Mouse (Mus musculus): ENCODE data around the gene Gxylt2. TPM values are rescaled to one million over a fixed set of nuclear protein-coding genes. Genes with fewer than 3 reads are reported as not detected.

Gxylt2 gene
- polyA plus RNA-seq, 1 experiment from 2014 or later, result 0.88 TPM

- Histone ChIP-seq H3K4me2 (ENCODE audit: low read depth, low read length) (peak overlapping the region; percentile 55), H3K36me3 (ENCODE audit: control insufficient read depth, insufficient read depth, low read length) (peaks cover 12% of the 10 kb centered on the region; the same call in 1 of the 2 replicates), H3K9me3 (ENCODE audit: control insufficient read depth, low read length) (no peaks in the 10 kb centered on the region), H3K27ac (ENCODE audit: low read depth, low read length) (peak overlapping the region; percentile 86), H3K9ac (replicated peaks; ENCODE audit: low read depth, low read length) (peak overlapping the region; percentile 74), H3K4me1 (ENCODE audit: control insufficient read depth, insufficient read depth, low read length) (peaks cover 10% of the 10 kb centered on the region; the same call in 1 of the 2 replicates), H3K27me3 (ENCODE audit: control insufficient read depth, insufficient read depth, low read length) (no peaks in the 10 kb centered on the region), H3K4me3 (ENCODE audit: low read depth, low read length) (peak overlapping the region; percentile 79)
- 0% methylated on average over 40 of the region's 72 CpGs for WGBS
- peak; percentile 92 for ATAC-seq (ENCODE audit: low read depth)
These were observed 129.4 kb downstream of the Gxylt2 start for GRCm38 (mm10) chr6:100833811-100834481.

- Histone ChIP-seq H3K36me3 (ENCODE audit: control insufficient read depth, insufficient read depth, low read length) (peaks cover 12% of the 10 kb centered on the region; the same call in 1 of the 2 replicates), H3K4me2 (ENCODE audit: low read depth, low read length) (peak overlapping the region; percentile 55), H3K27ac (ENCODE audit: low read depth, low read length) (no peak overlapping the region; the same call in 1 of the 2 replicates), H3K4me1 (ENCODE audit: control insufficient read depth, insufficient read depth, low read length) (peaks cover 10% of the 10 kb centered on the region; the same call in 1 of the 2 replicates), H3K27me3 (ENCODE audit: control insufficient read depth, insufficient read depth, low read length) (no peaks in the 10 kb centered on the region), H3K4me3 (ENCODE audit: low read depth, low read length) (peak overlapping the region; percentile 79), H3K9ac (replicated peaks; ENCODE audit: low read depth, low read length) (peak overlapping the region; percentile 74; the same call in 1 of the 2 replicates), H3K9me3 (ENCODE audit: control insufficient read depth, low read length) (no peaks in the 10 kb centered on the region)
- ATAC-seq (ENCODE audit: low read depth), result no peak
- WGBS, result 44% methylated on average over 9 of the region's 9 CpGs
These were observed 130.1 kb downstream of the Gxylt2 start for GRCm38 (mm10) chr6:100834489-100835160.

- 98% methylated on average over 4 of the region's 4 CpGs for WGBS
- H3K9ac ChIP-seq (replicated peaks; ENCODE audit: low read depth, low read length), result no peak overlapping the region
- ATAC-seq (ENCODE audit: low read depth), result no peak
- H3K27ac ChIP-seq (ENCODE audit: low read depth, low read length), result no peak overlapping the region
- no peaks in the 10 kb centered on the region for H3K4me1 ChIP-seq (ENCODE audit: control insufficient read depth, insufficient read depth, low read length)
- no peak overlapping the region for H3K4me2 ChIP-seq (ENCODE audit: low read depth, low read length)
- H3K4me3 ChIP-seq (ENCODE audit: low read depth, low read length), result no peak overlapping the region
- peaks cover 16% of the 10 kb centered on the region; the same call in 1 of the 2 replicates for H3K36me3 ChIP-seq (ENCODE audit: control insufficient read depth, insufficient read depth, low read length)
- H3K9me3 ChIP-seq (ENCODE audit: control insufficient read depth, low read length), result no peaks in the 10 kb centered on the region
- H3K27me3 ChIP-seq (ENCODE audit: control insufficient read depth, insufficient read depth, low read length), result no peaks in the 10 kb centered on the region
These were observed 140.5 kb downstream of the Gxylt2 start for GRCm38 (mm10) chr6:100845058-100845457.

- Histone ChIP-seq H3K4me1 (ENCODE audit: control insufficient read depth, insufficient read depth, low read length) (no peaks in the 10 kb centered on the region), H3K9ac (replicated peaks; ENCODE audit: low read depth, low read length) (no peak overlapping the region), H3K36me3 (ENCODE audit: control insufficient read depth, insufficient read depth, low read length) (no peaks in the 10 kb centered on the region; the same call in 1 of the 2 replicates), H3K27ac (ENCODE audit: low read depth, low read length) (no peak overlapping the region), H3K4me2 (ENCODE audit: low read depth, low read length) (no peak overlapping the region), H3K9me3 (ENCODE audit: control insufficient read depth, low read length) (no peaks in the 10 kb centered on the region), H3K4me3 (ENCODE audit: low read depth, low read length) (no peak overlapping the region), H3K27me3 (ENCODE audit: control insufficient read depth, insufficient read depth, low read length) (no peaks in the 10 kb centered on the region)
- 90% methylated on average over 5 of the region's 5 CpGs for WGBS
- no peak for ATAC-seq (ENCODE audit: low read depth)
These were observed 142.7 kb downstream of the Gxylt2 start for GRCm38 (mm10) chr6:100847264-100847663.

GRCm38 (mm10) chr6:100848682-100849375 is 144.3 kb downstream of the Gxylt2 start:
- Histone ChIP-seq H3K9me3 (ENCODE audit: control insufficient read depth, low read length) (no peaks in the 10 kb centered on the region), H3K27me3 (ENCODE audit: control insufficient read depth, insufficient read depth, low read length) (no peaks in the 10 kb centered on the region), H3K4me3 (ENCODE audit: low read depth, low read length) (no peak overlapping the region), H3K9ac (replicated peaks; ENCODE audit: low read depth, low read length) (no peak overlapping the region), H3K4me2 (ENCODE audit: low read depth, low read length) (no peak overlapping the region), H3K27ac (ENCODE audit: low read depth, low read length) (no peak overlapping the region), H3K4me1 (ENCODE audit: control insufficient read depth, insufficient read depth, low read length) (no peaks in the 10 kb centered on the region), H3K36me3 (ENCODE audit: control insufficient read depth, insufficient read depth, low read length) (peaks cover 5% of the 10 kb centered on the region; the same call in 1 of the 2 replicates)
- WGBS, result 93% methylated on average over 9 of the region's 9 CpGs
- no peak for ATAC-seq (ENCODE audit: low read depth)

GRCm38 (mm10) chr6:100850671-100851081 is 146.1 kb downstream of the Gxylt2 start:
- Histone ChIP-seq H3K27me3 (ENCODE audit: control insufficient read depth, insufficient read depth, low read length) (no peaks in the 10 kb centered on the region), H3K4me3 (ENCODE audit: low read depth, low read length) (no peak overlapping the region), H3K27ac (ENCODE audit: low read depth, low read length) (no peak overlapping the region), H3K36me3 (ENCODE audit: control insufficient read depth, insufficient read depth, low read length) (peaks cover 8% of the 10 kb centered on the region; the same call in 1 of the 2 replicates), H3K4me1 (ENCODE audit: control insufficient read depth, insufficient read depth, low read length) (no peaks in the 10 kb centered on the region), H3K9me3 (ENCODE audit: control insufficient read depth, low read length) (no peaks in the 10 kb centered on the region), H3K4me2 (ENCODE audit: low read depth, low read length) (no peak overlapping the region), H3K9ac (replicated peaks; ENCODE audit: low read depth, low read length) (no peak overlapping the region)
- no peak for ATAC-seq (ENCODE audit: low read depth)
- WGBS, result 93% methylated on average over 9 of the region's 9 CpGs

GRCm38 (mm10) chr6:100851083-100851482 is 146.5 kb downstream of the Gxylt2 start:
- no peaks in the 10 kb centered on the region for H3K4me1 ChIP-seq (ENCODE audit: control insufficient read depth, insufficient read depth, low read length)
- no peak overlapping the region for H3K4me2 ChIP-seq (ENCODE audit: low read depth, low read length)
- ATAC-seq (ENCODE audit: low read depth), result no peak
- 92% methylated on average over 5 of the region's 5 CpGs for WGBS
- H3K9me3 ChIP-seq (ENCODE audit: control insufficient read depth, low read length), result no peaks in the 10 kb centered on the region
- peaks cover 10% of the 10 kb centered on the region; the same call in 1 of the 2 replicates for H3K36me3 ChIP-seq (ENCODE audit: control insufficient read depth, insufficient read depth, low read length)
- no peak overlapping the region for H3K4me3 ChIP-seq (ENCODE audit: low read depth, low read length)
- no peaks in the 10 kb centered on the region for H3K27me3 ChIP-seq (ENCODE audit: control insufficient read depth, insufficient read depth, low read length)
- H3K9ac ChIP-seq (replicated peaks; ENCODE audit: low read depth, low read length), result no peak overlapping the region
- H3K27ac ChIP-seq (ENCODE audit: low read depth, low read length), result no peak overlapping the region

Measured in neural tube, embryonic 14.5 days (tissue).